Mouse (Mus musculus) E14TG2a.4 (cell line): ENCODE data around the gene Ppargc1a.

Source experiments
- H3K27me3 ChIP-seq: 2 replicates; pipeline ENCODE4 v1.6.1; 2014; ENCODE audit warnings: low read length, control low read depth; ENCODE audit not compliant: insufficient read depth
- H3K36me3 ChIP-seq: 2 replicates; pipeline ENCODE4 v1.6.1; 2014; ENCODE audit warnings: low read length, control low read depth; ENCODE audit not compliant: insufficient read depth
- H3K4me1 ChIP-seq: replicated peaks from 2 replicates; pipeline ENCODE4 v1.6.1; 2014; ENCODE audit warnings: low read depth, low read length, control low read depth
- H3K4me3 ChIP-seq: replicated peaks from 2 replicates; pipeline ENCODE4 v1.5.1; 2014; ENCODE audit warnings: mild to moderate bottlenecking, low read length
- H3K9me3 ChIP-seq: 2 replicates; pipeline ENCODE4 v1.6.1; 2014; ENCODE audit warnings: low read length, control low read depth
- CTCF ChIP-seq: conservative IDR thresholded peaks from 2 replicates; pipeline ENCODE4 v1.5.1; 2014; ENCODE audit warnings: low read length
- NANOG ChIP-seq: IDR thresholded peaks from 2 replicates; pipeline ENCODE4 v1.6.1; 2014; ENCODE audit warnings: borderline replicate concordance, low read length, mixed read lengths
- POU5F1 ChIP-seq: IDR thresholded peaks from 2 replicates; pipeline ENCODE4 v1.6.1; 2014; ENCODE audit warnings: low read length, borderline replicate concordance

The Ppargc1a gene

DNA sequence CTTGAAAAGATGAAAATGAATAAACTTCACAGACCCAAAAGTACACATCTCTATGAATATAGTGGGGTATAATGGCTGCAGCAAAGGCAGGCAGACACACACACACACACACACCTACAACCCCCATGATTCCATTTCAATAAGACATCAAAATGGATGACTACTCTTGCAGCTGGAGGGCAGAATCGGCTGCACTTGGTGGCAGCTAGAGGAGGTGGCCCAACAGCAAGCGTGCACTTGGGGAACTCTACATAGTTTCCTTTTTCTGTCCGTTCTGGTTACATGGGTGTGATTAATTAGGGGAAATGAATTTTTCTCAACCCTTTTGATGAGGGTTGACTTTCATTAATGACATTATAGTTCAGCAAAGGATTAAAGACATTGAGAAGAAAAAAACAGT is 4.0 kb downstream of the Ppargc1a start:
- no peak for TF ChIP-seq NANOG
- Histone ChIP-seq H3K36me3 (no peaks in the 10 kb centered on the region), H3K4me3 (no peak overlapping the region), H3K4me1 (no peaks in the 10 kb centered on the region), H3K27me3 (no peaks in the 10 kb centered on the region), H3K9me3 (no peaks in the 10 kb centered on the region)

DNA sequence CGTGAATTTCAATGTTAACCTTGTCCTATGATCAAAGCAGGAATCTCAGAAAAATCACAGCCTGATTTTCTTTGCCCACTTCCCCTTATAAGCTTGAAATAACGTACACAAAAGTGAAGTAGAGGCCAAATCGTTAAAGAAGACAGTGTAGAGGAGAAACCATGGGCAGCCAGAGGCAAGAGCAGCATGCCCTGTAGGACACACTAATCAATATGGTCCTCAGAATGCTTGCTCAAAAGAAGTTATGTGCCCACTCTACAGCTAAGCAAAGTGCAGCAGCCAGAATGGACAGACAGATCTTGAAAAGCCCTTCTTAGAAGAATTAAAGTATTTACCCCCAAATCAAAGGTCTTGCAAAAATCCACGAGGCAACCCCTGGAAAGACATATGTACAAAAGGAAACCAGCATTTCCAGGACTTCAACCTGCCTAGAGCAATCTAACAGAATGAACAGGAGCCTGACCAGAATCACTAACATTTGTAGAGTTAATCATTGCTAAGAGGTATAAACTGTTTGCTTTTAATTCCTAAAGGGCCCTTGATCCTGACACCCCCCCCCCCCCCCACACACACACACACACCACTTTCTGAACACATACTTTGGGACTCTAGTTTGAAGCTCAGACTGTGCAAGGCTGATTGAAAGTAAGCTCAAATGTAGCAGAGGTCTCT is 9.8 kb downstream of the Ppargc1a start:
- peaks cover under 1% of the 10 kb centered on the region; the same call in 1 of the 2 replicates for H3K4me1 ChIP-seq
- no peaks in the 10 kb centered on the region for H3K9me3 ChIP-seq
- no peaks in the 10 kb centered on the region for H3K36me3 ChIP-seq
- no peak for TF ChIP-seq POU5F1
- no peak for TF ChIP-seq CTCF
- TF ChIP-seq NANOG, result no peak
- peaks cover 4% of the 10 kb centered on the region for H3K27me3 ChIP-seq
- no peak overlapping the region for H3K4me3 ChIP-seq

DNA sequence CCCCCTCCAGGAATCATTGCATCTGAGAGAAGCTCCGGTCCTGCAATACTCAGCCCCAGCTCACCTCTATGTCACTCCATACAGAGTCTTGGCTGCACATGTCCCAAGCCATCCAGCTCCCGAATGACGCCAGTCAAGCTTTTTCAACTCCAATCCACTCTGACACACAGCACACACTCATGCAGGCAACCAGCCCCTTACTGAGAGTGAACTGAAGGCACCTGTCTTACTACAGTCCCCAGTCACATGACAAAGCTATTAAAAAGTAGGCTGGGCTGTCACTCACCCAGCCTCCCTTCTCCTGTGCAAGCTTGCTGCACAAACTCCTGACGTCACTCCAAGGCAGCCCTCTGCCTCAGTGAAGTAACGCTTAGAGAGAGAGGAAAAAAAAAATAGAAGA is 13.9 kb downstream of the Ppargc1a start:
- Histone ChIP-seq H3K27me3 (peaks cover 7% of the 10 kb centered on the region), H3K9me3 (no peaks in the 10 kb centered on the region), H3K4me3 (no peak overlapping the region), H3K36me3 (no peaks in the 10 kb centered on the region), H3K4me1 (peaks cover 6% of the 10 kb centered on the region; the same call in 1 of the 2 replicates)
- TF ChIP-seq POU5F1 (no peak), CTCF (no peak), NANOG (no peak)

DNA sequence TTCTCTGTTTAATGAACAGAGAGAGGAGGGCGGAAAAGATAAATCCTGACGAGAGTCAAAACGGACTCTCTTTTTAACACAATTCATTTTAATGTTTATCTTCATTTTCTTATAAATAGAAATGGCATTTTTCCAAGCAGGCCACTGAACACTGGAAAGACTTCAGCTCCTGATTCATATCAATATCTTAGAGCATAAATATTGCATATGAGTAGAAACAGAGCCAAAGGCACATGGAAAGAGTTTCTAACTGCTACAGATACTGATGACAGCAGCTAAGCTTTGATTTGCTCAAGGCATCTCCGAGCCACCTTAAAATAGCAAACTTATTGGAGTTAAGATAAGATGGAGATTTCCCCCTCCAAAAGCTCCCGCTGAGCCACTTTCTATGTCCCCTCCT is 14.3 kb downstream of the Ppargc1a start:
- H3K27me3 ChIP-seq, result peaks cover 7% of the 10 kb centered on the region
- no peak for TF ChIP-seq POU5F1
- TF ChIP-seq CTCF, result no peak
- H3K9me3 ChIP-seq, result no peaks in the 10 kb centered on the region
- no peak overlapping the region for H3K4me3 ChIP-seq
- H3K4me1 ChIP-seq, result peaks cover 6% of the 10 kb centered on the region; the same call in 1 of the 2 replicates
- H3K36me3 ChIP-seq, result no peaks in the 10 kb centered on the region

DNA sequence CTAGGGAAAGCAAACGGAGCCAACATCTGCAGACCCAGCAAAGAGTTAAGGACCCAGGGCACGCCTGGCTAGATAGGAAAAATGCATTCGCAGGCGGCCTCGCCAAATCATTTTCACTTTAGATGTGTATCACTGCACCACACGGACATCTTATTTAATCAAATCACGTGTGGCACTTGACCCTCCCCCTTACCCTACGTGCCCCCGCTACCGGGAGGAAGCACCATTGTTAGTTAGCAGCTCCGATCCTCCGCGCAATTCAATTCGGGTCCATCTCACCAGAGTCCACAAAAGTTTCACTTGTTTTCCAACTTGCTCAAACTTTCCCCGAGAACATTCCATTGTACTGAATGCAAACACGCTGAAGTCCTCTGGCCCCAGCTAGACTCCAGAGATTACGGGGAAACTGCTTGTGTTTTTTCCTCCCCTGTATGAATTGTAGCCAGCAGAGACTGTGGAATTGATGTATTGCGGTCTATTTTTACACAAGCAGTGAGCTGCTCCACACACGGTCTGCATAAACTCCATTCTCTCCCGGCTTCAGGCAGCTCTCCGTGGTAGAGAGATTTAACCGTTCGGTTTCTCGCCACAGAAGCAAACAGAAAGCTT is 14.9 kb downstream of the Ppargc1a start:
- H3K4me1 ChIP-seq, result peaks cover 6% of the 10 kb centered on the region; the same call in 1 of the 2 replicates
- TF ChIP-seq POU5F1 (no peak), CTCF (no peak), NANOG (no peak)
- 0 out of 2 replicates have a peak overlapping the region, but pooled peaks have one; percentile 32 for H3K4me3 ChIP-seq
- no peaks in the 10 kb centered on the region for H3K9me3 ChIP-seq
- H3K27me3 ChIP-seq, result peaks cover 7% of the 10 kb centered on the region
- H3K36me3 ChIP-seq, result no peaks in the 10 kb centered on the region

DNA sequence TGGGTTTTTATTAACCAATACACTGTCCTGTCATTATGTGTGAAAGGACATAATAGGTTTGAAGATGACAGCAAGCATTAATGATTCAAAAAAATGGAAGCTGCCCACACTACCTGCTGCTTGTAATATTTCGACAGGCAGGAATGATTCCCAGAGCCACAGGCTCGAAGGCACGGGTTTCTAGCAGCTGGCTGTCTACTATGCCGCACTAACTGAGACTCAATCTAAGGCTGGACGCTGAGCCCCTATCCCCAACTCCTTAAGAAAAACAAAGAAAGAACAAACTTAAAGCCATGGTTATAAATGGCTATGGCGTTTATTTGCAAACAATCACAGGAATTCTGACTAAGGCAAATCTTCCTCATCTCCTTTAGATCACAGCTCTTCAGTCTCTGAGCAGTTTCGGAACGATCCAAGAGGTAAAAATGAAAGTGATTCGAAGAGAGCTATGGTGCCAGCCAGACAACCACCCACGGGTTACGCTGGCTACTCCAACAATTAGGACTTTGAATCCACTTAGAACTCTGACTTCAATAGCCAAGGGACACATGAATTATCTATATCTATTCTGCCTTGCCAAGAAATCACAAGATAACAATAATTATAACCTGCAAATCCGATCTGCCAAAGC is 15.6 kb downstream of the Ppargc1a start:
- peaks cover 7% of the 10 kb centered on the region for H3K27me3 ChIP-seq
- no peaks in the 10 kb centered on the region for H3K36me3 ChIP-seq
- peaks cover 6% of the 10 kb centered on the region; the same call in 1 of the 2 replicates for H3K4me1 ChIP-seq
- H3K4me3 ChIP-seq, result 0 out of 2 replicates have a peak overlapping the region, but pooled peaks have one; percentile 32
- no peaks in the 10 kb centered on the region for H3K9me3 ChIP-seq
- TF ChIP-seq NANOG (no peak), CTCF (no peak), POU5F1 (no peak)

DNA sequence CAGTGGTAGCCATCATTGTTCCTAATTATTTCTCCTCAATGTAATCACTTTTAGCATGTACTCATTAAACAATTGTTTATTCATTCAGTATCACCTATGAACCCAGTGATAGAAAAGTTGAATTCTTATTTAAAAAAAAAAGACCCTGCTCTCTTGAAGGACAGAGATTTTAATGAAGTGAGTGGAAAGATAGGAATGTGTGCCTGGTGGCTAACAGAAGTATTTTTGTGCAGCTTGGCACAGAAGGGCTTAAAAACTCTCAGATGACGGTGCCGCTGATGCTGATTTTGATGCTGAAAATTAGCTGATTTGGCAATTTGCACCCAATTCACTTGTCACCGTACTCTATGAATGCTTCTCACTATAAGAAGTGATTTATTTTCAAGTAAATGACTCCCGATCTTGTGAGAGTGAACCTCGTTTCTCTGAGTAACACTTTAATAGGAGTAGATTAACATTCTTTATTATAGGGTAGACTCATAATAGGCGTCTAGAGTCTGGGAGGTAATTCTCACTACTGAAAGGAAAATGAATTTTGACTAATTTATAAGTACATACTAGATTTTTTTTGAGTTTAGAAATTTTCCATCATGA is 20.0 kb downstream of the Ppargc1a start:
- Histone ChIP-seq H3K27me3 (0 out of 2 replicates have a peak, but pooled peaks cover 3% of the 10 kb centered on the region), H3K36me3 (no peaks in the 10 kb centered on the region), H3K4me3 (no peak overlapping the region), H3K4me1 (peaks cover 3% of the 10 kb centered on the region; the same call in 1 of the 2 replicates), H3K9me3 (no peaks in the 10 kb centered on the region)
- no peak for TF ChIP-seq CTCF
- TF ChIP-seq NANOG, result no peak
- no peak for TF ChIP-seq POU5F1

DNA sequence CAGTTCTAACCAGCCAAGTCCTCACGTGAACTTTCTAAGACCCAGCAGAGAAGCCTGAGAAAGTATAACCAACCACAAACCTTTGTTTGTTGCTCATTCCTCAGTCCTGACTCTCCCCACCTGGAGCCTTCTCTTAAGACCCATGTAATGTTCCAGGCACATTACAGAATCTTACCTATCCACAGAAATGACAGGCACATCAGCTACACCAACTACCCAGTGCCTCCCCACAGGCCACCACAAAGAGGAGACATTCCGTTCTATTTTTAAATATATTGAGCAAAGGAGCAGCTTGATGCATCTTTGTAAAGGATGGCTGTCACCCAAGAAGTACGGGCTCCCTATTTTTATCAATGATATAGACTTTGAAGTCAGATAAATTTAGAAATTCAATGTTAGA is 20.7 kb downstream of the Ppargc1a start:
- no peaks in the 10 kb centered on the region for H3K9me3 ChIP-seq
- no peaks in the 10 kb centered on the region for H3K27me3 ChIP-seq
- no peaks in the 10 kb centered on the region for H3K36me3 ChIP-seq
- no peak overlapping the region for H3K4me3 ChIP-seq
- TF ChIP-seq NANOG, result no peak
- no peak for TF ChIP-seq CTCF
- TF ChIP-seq POU5F1, result no peak
- H3K4me1 ChIP-seq, result no peaks in the 10 kb centered on the region
